Mouse (Mus musculus) intestine, embryonic 14.5 days (tissue): Measurements from ENCODE around the gene Sema4b. TPM values are rescaled to one million over a fixed set of nuclear protein-coding genes. Genes with fewer than 3 reads are reported as not detected.

Experiments
- ATAC-seq: fragments of 200-750 bp; cut with Nextera tagmentation; replicated peaks from 2 replicates; pipeline ENCODE4 v1.8.0; 2017; ENCODE audit warnings: low read depth, moderate number of reproducible peaks, moderate TSS enrichment, moderate library complexity; ENCODE audit not compliant: low FRiP score, low TSS enrichment
- DNase-seq: peaks from one replicate; pipeline ENCODE4 v3.0.0-alpha.2; 2018; ENCODE audit warnings: low spot score
- H3K27ac ChIP-seq: fragments of 300-500 bp; sonication (generic); 2 replicates; pipeline ENCODE4 v1.5.1; 2014; ENCODE audit warnings: low read depth, mild to moderate bottlenecking, control low read depth
- H3K27me3 ChIP-seq: fragments of 300-500 bp; sonication (generic); replicated peaks from 2 replicates; pipeline ENCODE4 v1.6.1; 2014; ENCODE audit warnings: low read length, control low read depth; ENCODE audit not compliant: control insufficient read depth, insufficient read depth
- H3K36me3 ChIP-seq: fragments of 300-500 bp; sonication (generic); 2 replicates; pipeline ENCODE4 v1.6.1; 2014; ENCODE audit warnings: low read length, control low read depth; ENCODE audit not compliant: control insufficient read depth, insufficient read depth
- H3K4me1 ChIP-seq: fragments of 300-500 bp; sonication (generic); replicated peaks from 2 replicates; pipeline ENCODE4 v1.6.1; 2014; ENCODE audit warnings: low read length, control low read depth, mixed read lengths; ENCODE audit not compliant: control insufficient read depth, insufficient read depth
- H3K4me2 ChIP-seq: fragments of 300-500 bp; sonication (generic); 2 replicates; pipeline ENCODE4 v1.6.1; 2014; ENCODE audit warnings: low read length
- H3K4me3 ChIP-seq: fragments of 300-500 bp; sonication (generic); 2 replicates; pipeline ENCODE4 v1.5.1; 2014; ENCODE audit warnings: low read depth, low read length, control low read depth, mixed read lengths
- H3K9ac ChIP-seq: fragments of 300-500 bp; sonication (generic); 2 replicates; pipeline ENCODE4 v1.6.1; 2014; ENCODE audit warnings: mild to moderate bottlenecking, low read length
- H3K9me3 ChIP-seq: fragments of 300-500 bp; sonication (generic); 2 replicates; pipeline ENCODE4 v1.6.1; 2016; ENCODE audit warnings: low read length, control low read depth; ENCODE audit not compliant: control insufficient read depth
- WGBS: fragments of 180-500 bp; shearing (Covaris S2); extraction: QIAGEN DNeasy Blood & Tissue Kit; methylation state at CpG from one replicate; pipeline ENCODE4 v1.1.7; 2014; 5-methylcytosine and 5-hydroxymethylcytosine counted together
- polyA plus RNA-seq: library from polyadenylated mRNA; unstranded; fragments of >200 nt; fragmentation: Nextera tagmentation; extraction: Ambion mirVana; gene quantifications from 2 replicates; pipeline ENCODE4 v1.2.1, GENCODE M21; 2014

The Sema4b gene
- polyA plus RNA-seq, 1 experiment from 2014 or later, result 15.9 TPM

- Histone ChIP-seq H3K4me3 (no peak overlapping the region), H3K9me3 (no peaks in the 10 kb centered on the region), H3K27ac (no peak overlapping the region), H3K4me1 (peaks cover 8% of the 10 kb centered on the region; the same call in 1 of the 2 replicates), H3K4me2 (no peak overlapping the region), H3K9ac (no peak overlapping the region), H3K27me3 (no peaks in the 10 kb centered on the region), H3K36me3 (peaks cover 38% of the 10 kb centered on the region)
- 94% methylated on average over 12 of the region's 12 CpGs for WGBS
- DNase-seq (no peak), ATAC-seq (no peak)
Observed at GRCm38 (mm10) chr7:80264606-80265005, 78.0 kb downstream of the Sema4b start.

GRCm38 (mm10) chr7:80267764-80268163 is 81.1 kb downstream of the Sema4b start:
- no peak overlapping the region for H3K4me2 ChIP-seq
- WGBS, result 68% methylated on average over 1 of the region's 1 CpGs
- ATAC-seq (no peak), DNase-seq (no peak)
- H3K9ac ChIP-seq, result no peak overlapping the region
- H3K36me3 ChIP-seq, result peaks cover 40% of the 10 kb centered on the region
- H3K27me3 ChIP-seq, result no peaks in the 10 kb centered on the region
- H3K4me3 ChIP-seq, result no peak overlapping the region
- H3K4me1 ChIP-seq, result peaks cover 4% of the 10 kb centered on the region
- H3K9me3 ChIP-seq, result no peaks in the 10 kb centered on the region
- no peak overlapping the region for H3K27ac ChIP-seq

DNA sequence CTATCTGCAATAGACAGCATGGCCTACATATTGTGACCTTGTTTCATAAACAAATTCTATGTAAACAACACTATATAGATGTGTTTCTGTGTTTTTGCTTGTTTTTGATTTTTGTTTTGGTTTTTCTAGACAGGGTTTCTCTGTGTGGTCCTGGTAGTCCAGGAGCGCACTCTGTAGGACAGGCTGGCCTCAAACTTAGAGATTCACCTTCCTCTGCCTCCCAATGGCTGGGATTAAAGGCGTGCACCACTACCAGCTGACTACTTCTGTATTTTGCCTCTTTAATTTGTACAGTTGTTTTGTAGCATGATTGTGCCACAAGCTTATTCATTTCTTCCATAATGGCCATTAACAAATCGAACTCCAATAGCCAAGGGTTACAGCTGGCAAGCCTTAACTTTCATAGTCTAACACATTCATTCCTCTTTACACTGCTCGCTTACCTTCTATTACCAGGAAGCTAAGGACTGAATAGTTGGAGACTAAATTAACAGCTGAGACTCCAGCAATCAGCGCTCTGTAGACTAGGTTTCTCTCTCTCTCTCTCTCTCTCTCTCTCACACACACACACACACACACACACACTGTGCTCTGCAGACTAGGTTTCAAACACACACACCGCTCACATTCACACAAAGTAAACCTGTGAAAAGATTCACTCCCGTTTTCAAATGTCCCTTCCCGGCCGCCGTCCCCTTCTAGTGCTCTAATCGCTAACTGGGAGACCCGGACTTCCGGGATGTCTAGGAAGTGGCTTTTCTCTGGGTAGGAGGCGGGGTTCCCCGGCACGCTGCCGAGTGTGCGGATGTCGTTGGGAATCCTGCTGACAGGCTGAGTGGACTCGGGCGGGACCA is 82.5 kb downstream of the Sema4b start, which contains the start of gene Vps33b:
Gene Vps33b, plus strand, starts transcription at position 753 of the 854 bp plus-strand sequence.
- DNase-seq (peak; percentile 97), ATAC-seq (peak; percentile 85)
- Histone ChIP-seq H3K9me3 (peaks cover under 1% of the 10 kb centered on the region; the same call in 1 of the 2 replicates), H3K36me3 (peaks cover 49% of the 10 kb centered on the region), H3K4me1 (peaks cover 4% of the 10 kb centered on the region), H3K27ac (no peak within 1 kb of the TSS), H3K27me3 (no peaks in the 10 kb centered on the region), H3K4me2 (peak within 1 kb of the TSS; percentile 93), H3K4me3 (peak within 1 kb of the TSS; percentile 87), H3K9ac (peak within 1 kb of the TSS; percentile 78)
- WGBS, result 3% methylated on average over 21 of the region's 21 CpGs

- peaks cover 4% of the 10 kb centered on the region for H3K4me1 ChIP-seq
- peaks cover 8% of the 10 kb centered on the region for H3K9me3 ChIP-seq
- WGBS, result 1% methylated on average over 23 of the region's 23 CpGs
- DNase-seq (no peak), ATAC-seq (peak; percentile 45; the same call in 1 of the 2 replicates)
- peaks cover 49% of the 10 kb centered on the region for H3K36me3 ChIP-seq
- H3K27me3 ChIP-seq, result no peaks in the 10 kb centered on the region
- H3K4me3 ChIP-seq, result peak overlapping the region; percentile 87
- H3K27ac ChIP-seq, result no peak overlapping the region
- H3K9ac ChIP-seq, result peak overlapping the region; percentile 78
- peak overlapping the region; percentile 93 for H3K4me2 ChIP-seq
Observed at GRCm38 (mm10) chr7:80269751-80270255, 83.2 kb downstream of the Sema4b start.

DNA sequence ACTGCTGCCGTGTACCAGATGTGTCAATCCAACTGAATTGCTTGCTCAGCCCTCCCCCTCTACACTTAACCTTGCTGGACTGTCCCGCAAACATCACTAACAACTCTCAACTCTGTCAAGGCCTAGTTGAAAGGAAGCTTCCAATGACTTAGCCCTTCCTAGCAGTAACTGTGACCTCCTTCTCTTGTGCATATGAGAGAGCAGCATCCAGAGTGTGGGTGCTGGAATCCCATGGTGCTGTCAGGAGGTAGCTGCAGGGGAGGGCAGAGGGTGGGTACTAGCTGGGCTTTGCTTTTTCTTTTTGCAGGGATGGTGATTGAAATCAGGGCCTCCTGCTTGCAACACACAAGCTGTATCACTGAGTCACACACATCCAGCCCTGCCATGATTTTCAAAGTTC is 86.8 kb downstream of the Sema4b start:
- Histone ChIP-seq H3K27me3 (no peaks in the 10 kb centered on the region), H3K36me3 (peaks cover 51% of the 10 kb centered on the region), H3K27ac (no peak overlapping the region), H3K9me3 (peaks cover 12% of the 10 kb centered on the region), H3K4me3 (no peak overlapping the region), H3K4me1 (peaks cover 4% of the 10 kb centered on the region), H3K9ac (no peak overlapping the region), H3K4me2 (no peak overlapping the region)
- ATAC-seq, result no peak
- 89% methylated on average over 2 of the region's 2 CpGs for WGBS
- no peak for DNase-seq

Other genes with a start within 250 kb of the Sema4b start
- 16.9 and 18.9 TPM in 2 replicates for gene Zfp710, start 162.0 kb upstream of the Sema4b start, polyA plus RNA-seq
- 603 and 627 TPM in 2 replicates for gene Idh2, start 71.4 kb upstream of the Sema4b start, polyA plus RNA-seq
- gene Cib1, start 46.0 kb downstream of the Sema4b start, polyA plus RNA-seq, result 129 and 156 TPM in 2 replicates
- 4.4 and 4.5 TPM in 2 replicates for gene Gdpgp1, start 46.0 kb downstream of the Sema4b start, polyA plus RNA-seq
- gene Ttll13, start 59.5 kb downstream of the Sema4b start, polyA plus RNA-seq, result 0.56 and 0.66 TPM in 2 replicates
- gene Ngrn, start 74.4 kb downstream of the Sema4b start, polyA plus RNA-seq, result 51.1 and 51.4 TPM in 2 replicates
- 11.4 and 16.6 TPM in 2 replicates for gene Vps33b, start 82.8 kb downstream of the Sema4b start, polyA plus RNA-seq
- 149 and 157 TPM in 2 replicates for gene Prc1, start 107.6 kb downstream of the Sema4b start, polyA plus RNA-seq
- gene Rccd1, start 137.6 kb downstream of the Sema4b start, polyA plus RNA-seq, result 13.5 and 14.4 TPM in 2 replicates
- 29.9 and 34.2 TPM in 2 replicates for gene Unc45a, start 154.2 kb downstream of the Sema4b start, polyA plus RNA-seq
- gene Hddc3, start 156.3 kb downstream of the Sema4b start, polyA plus RNA-seq, result 19.8 and 19.9 TPM in 2 replicates
- gene Man2a2, start 184.5 kb downstream of the Sema4b start, polyA plus RNA-seq, result 17.4 and 18.8 TPM in 2 replicates
- gene Fes, start 201.1 kb downstream of the Sema4b start, polyA plus RNA-seq, result 8.0 and 10.1 TPM in 2 replicates
- 10.3 and 10.6 TPM in 2 replicates for gene Furin, start 218.6 kb downstream of the Sema4b start, polyA plus RNA-seq